Mouse (Mus musculus) forebrain, embryonic 15.5 days (tissue): ENCODE data around the gene Slc25a54. TPM values are rescaled to one million over a fixed set of nuclear protein-coding genes. Genes with fewer than 3 reads are reported as not detected.

ENCODE experiments used
- ATAC-seq: fragments of 200-750 bp; cut with Nextera tagmentation; replicated peaks from 2 replicates; pipeline ENCODE4 v1.8.0; 2017; ENCODE audit warnings: mild to moderate bottlenecking, moderate TSS enrichment, moderate library complexity
- H3K27ac ChIP-seq: fragments of 300-500 bp; sonication (generic); replicated peaks from 2 replicates; pipeline ENCODE4 v1.5.1; 2015; ENCODE audit warnings: mild to moderate bottlenecking, inconsistent platforms
- H3K27me3 ChIP-seq: fragments of 300-500 bp; sonication (generic); 2 replicates; pipeline ENCODE4 v1.6.1; 2015; ENCODE audit warnings: inconsistent platforms
- H3K36me3 ChIP-seq: fragments of 300-500 bp; sonication (generic); 2 replicates; pipeline ENCODE4 v1.6.1; 2015; ENCODE audit warnings: mild to moderate bottlenecking, inconsistent platforms
- H3K4me1 ChIP-seq: fragments of 300-500 bp; sonication (generic); 2 replicates; pipeline ENCODE4 v1.6.1; 2015; ENCODE audit warnings: inconsistent platforms
- H3K4me2 ChIP-seq: fragments of 300-500 bp; sonication (generic); replicated peaks from 2 replicates; pipeline ENCODE4 v1.6.1; 2015; ENCODE audit warnings: mild to moderate bottlenecking, inconsistent platforms
- H3K4me3 ChIP-seq: fragments of 300-500 bp; sonication (generic); 2 replicates; pipeline ENCODE4 v1.5.1; 2015; ENCODE audit warnings: mild to moderate bottlenecking, inconsistent platforms
- H3K9ac ChIP-seq: fragments of 300-500 bp; sonication (generic); replicated peaks from 2 replicates; pipeline ENCODE4 v1.6.1; 2015; ENCODE audit warnings: mild to moderate bottlenecking, inconsistent platforms
- H3K9me3 ChIP-seq: fragments of 300-500 bp; sonication (generic); 2 replicates; pipeline ENCODE4 v1.6.1; 2016; ENCODE audit warnings: inconsistent platforms
- WGBS: fragments of 180-500 bp; shearing (Covaris S2); methylation state at CpG from one replicate; pipeline ENCODE4 v1.1.7; 2015; ENCODE audit warnings: mixed read lengths; 5-methylcytosine and 5-hydroxymethylcytosine counted together
- polyA plus RNA-seq: library from polyadenylated mRNA; unstranded; fragments of >200 nt; fragmentation: Nextera tagmentation; extraction: Ambion mirVana; gene quantifications from 2 replicates; pipeline ENCODE4 v1.2.1, GENCODE M21; 2015

The Slc25a54 gene
- polyA plus RNA-seq, 1 experiment from 2014 or later = not detected

- 49% methylated on average over 5 of the region's 5 CpGs for WGBS
- Histone ChIP-seq H3K4me1 (no peaks in the 10 kb centered on the region), H3K27ac (no peak overlapping the region), H3K4me2 (no peak overlapping the region), H3K4me3 (no peak overlapping the region), H3K27me3 (no peaks in the 10 kb centered on the region), H3K9me3 (0 out of 2 replicates have a peak, but pooled peaks cover 5% of the 10 kb centered on the region), H3K9ac (no peak overlapping the region), H3K36me3 (no peaks in the 10 kb centered on the region)
- no peak for ATAC-seq
Measured at GRCm38 (mm10) chr3:109129768-109130167, 49.5 kb downstream of the Slc25a54 start.

- Histone ChIP-seq H3K9ac (no peak overlapping the region), H3K36me3 (no peaks in the 10 kb centered on the region)
- WGBS = 85% methylated on average over 4 of the region's 4 CpGs
Measured at GRCm38 (mm10) chr3:109132966-109133365, 52.7 kb downstream of the Slc25a54 start.

GRCm38 (mm10) chr3:109134036-109134435 is 53.8 kb downstream of the Slc25a54 start:
- no peak overlapping the region for H3K4me2 ChIP-seq
- H3K27me3 ChIP-seq = no peaks in the 10 kb centered on the region
- no peak overlapping the region for H3K9ac ChIP-seq
- WGBS = 93% methylated on average over 15 of the region's 15 CpGs
- H3K4me1 ChIP-seq = no peaks in the 10 kb centered on the region
- no peak overlapping the region for H3K27ac ChIP-seq
- no peak overlapping the region for H3K4me3 ChIP-seq
- H3K36me3 ChIP-seq = no peaks in the 10 kb centered on the region
- no peak for ATAC-seq
- H3K9me3 ChIP-seq = 0 out of 2 replicates have a peak, but pooled peaks cover 5% of the 10 kb centered on the region

More at GRCm38 (mm10) chr3:109132966-109133365, 52.7 kb downstream of the Slc25a54 start:
- 0 out of 2 replicates have a peak, but pooled peaks cover 5% of the 10 kb centered on the region for H3K9me3 ChIP-seq
- H3K27ac ChIP-seq = no peak overlapping the region
- no peaks in the 10 kb centered on the region for H3K27me3 ChIP-seq
- no peak overlapping the region for H3K4me2 ChIP-seq
- no peak for ATAC-seq
- H3K4me1 ChIP-seq = no peaks in the 10 kb centered on the region
- H3K4me3 ChIP-seq = no peak overlapping the region

GRCm38 (mm10) chr3:109135352-109135751 is 55.1 kb downstream of the Slc25a54 start:
- no peaks in the 10 kb centered on the region for H3K27me3 ChIP-seq
- WGBS = 94% methylated on average over 1 of the region's 1 CpGs

GRCm38 (mm10) chr3:109152561-109152960 is 72.3 kb downstream of the Slc25a54 start:
- Histone ChIP-seq H3K4me2 (no peak overlapping the region), H3K4me1 (no peaks in the 10 kb centered on the region), H3K9me3 (no peaks in the 10 kb centered on the region), H3K27me3 (no peaks in the 10 kb centered on the region), H3K36me3 (no peaks in the 10 kb centered on the region), H3K4me3 (no peak overlapping the region), H3K27ac (no peak overlapping the region), H3K9ac (no peak overlapping the region)
- WGBS = 57% methylated on average over 4 of the region's 4 CpGs
- no peak for ATAC-seq

More at GRCm38 (mm10) chr3:109135352-109135751, 55.1 kb downstream of the Slc25a54 start:
- Histone ChIP-seq H3K36me3 (no peaks in the 10 kb centered on the region), H3K4me2 (no peak overlapping the region), H3K27ac (no peak overlapping the region), H3K9me3 (0 out of 2 replicates have a peak, but pooled peaks cover 5% of the 10 kb centered on the region), H3K4me1 (no peaks in the 10 kb centered on the region), H3K9ac (no peak overlapping the region), H3K4me3 (no peak overlapping the region)
- no peak for ATAC-seq

GRCm38 (mm10) chr3:109153410-109153809 is 73.1 kb downstream of the Slc25a54 start:
- no peaks in the 10 kb centered on the region for H3K4me1 ChIP-seq

GRCm38 (mm10) chr3:109155926-109156669 is 75.8 kb downstream of the Slc25a54 start:
- Histone ChIP-seq H3K4me1 (no peaks in the 10 kb centered on the region), H3K27ac (no peak overlapping the region), H3K9me3 (no peaks in the 10 kb centered on the region), H3K9ac (no peak overlapping the region), H3K27me3 (no peaks in the 10 kb centered on the region), H3K36me3 (no peaks in the 10 kb centered on the region), H3K4me3 (no peak overlapping the region), H3K4me2 (no peak overlapping the region)
- 93% methylated on average over 4 of the region's 4 CpGs for WGBS
- ATAC-seq = no peak

More at GRCm38 (mm10) chr3:109153410-109153809, 73.1 kb downstream of the Slc25a54 start:
- WGBS = 93% methylated on average over 6 of the region's 6 CpGs
- Histone ChIP-seq H3K9ac (no peak overlapping the region), H3K27me3 (no peaks in the 10 kb centered on the region), H3K27ac (no peak overlapping the region), H3K9me3 (no peaks in the 10 kb centered on the region), H3K36me3 (no peaks in the 10 kb centered on the region), H3K4me2 (no peak overlapping the region), H3K4me3 (no peak overlapping the region)
- ATAC-seq = no peak

- 0 out of 2 replicates have a peak, but pooled peaks have one; percentile 19 for ATAC-seq
- H3K9ac ChIP-seq = no peak overlapping the region
- H3K9me3 ChIP-seq = no peaks in the 10 kb centered on the region
- no peak overlapping the region for H3K4me2 ChIP-seq
- 93% methylated on average over 3 of the region's 3 CpGs for WGBS
- H3K4me3 ChIP-seq = no peak overlapping the region
- H3K36me3 ChIP-seq = no peaks in the 10 kb centered on the region
- H3K4me1 ChIP-seq = no peaks in the 10 kb centered on the region
- no peaks in the 10 kb centered on the region for H3K27me3 ChIP-seq
- H3K27ac ChIP-seq = no peak overlapping the region
Measured at GRCm38 (mm10) chr3:109157481-109157880, 77.2 kb downstream of the Slc25a54 start.

GRCm38 (mm10) chr3:109164088-109164487 is 83.8 kb downstream of the Slc25a54 start:
- ATAC-seq = no peak; the same call in 1 of the 2 replicates
- Histone ChIP-seq H3K4me3 (no peak overlapping the region), H3K4me1 (no peaks in the 10 kb centered on the region), H3K9ac (no peak overlapping the region), H3K36me3 (no peaks in the 10 kb centered on the region), H3K9me3 (no peaks in the 10 kb centered on the region), H3K27ac (no peak overlapping the region), H3K27me3 (no peaks in the 10 kb centered on the region), H3K4me2 (no peak overlapping the region)
- 82% methylated on average over 2 of the region's 2 CpGs for WGBS

- no peak overlapping the region for H3K4me3 ChIP-seq
- H3K27ac ChIP-seq = no peak overlapping the region
- no peak for ATAC-seq
- H3K27me3 ChIP-seq = no peaks in the 10 kb centered on the region
- H3K4me2 ChIP-seq = no peak overlapping the region
- WGBS = 95% methylated on average over 1 of the region's 1 CpGs
- H3K9me3 ChIP-seq = no peaks in the 10 kb centered on the region
- no peak overlapping the region for H3K9ac ChIP-seq
- no peaks in the 10 kb centered on the region for H3K36me3 ChIP-seq
- no peaks in the 10 kb centered on the region for H3K4me1 ChIP-seq
Measured at GRCm38 (mm10) chr3:109164644-109165043, 84.4 kb downstream of the Slc25a54 start.

GRCm38 (mm10) chr3:109165214-109165829 is 85.1 kb downstream of the Slc25a54 start:
- H3K4me3 ChIP-seq = no peak overlapping the region
- no peaks in the 10 kb centered on the region for H3K4me1 ChIP-seq
- H3K36me3 ChIP-seq = no peaks in the 10 kb centered on the region
- no peak for ATAC-seq
- no peak overlapping the region for H3K4me2 ChIP-seq
- 94% methylated on average over 8 of the region's 8 CpGs for WGBS
- H3K9me3 ChIP-seq = no peaks in the 10 kb centered on the region
- H3K27me3 ChIP-seq = no peaks in the 10 kb centered on the region
- H3K27ac ChIP-seq = no peak overlapping the region
- no peak overlapping the region for H3K9ac ChIP-seq
